Mouse (Mus musculus) limb, embryonic 11.5 days (tissue): ENCODE results near the gene Olfr1180. TPM values are rescaled to one million over a fixed set of nuclear protein-coding genes. Genes with fewer than 3 reads are reported as not detected.
"Not testable (repeated sequence)": the region's sequence is repeated elsewhere in the genome, so short reads cannot be mapped to it uniquely, and the experiment has no call there.

ENCODE experiments used
- ATAC-seq: fragments of 200-750 bp; cut with Nextera tagmentation; 2 replicates; pipeline ENCODE4 v1.8.0; 2017; ENCODE audit warnings: low read depth; ENCODE audit not compliant: insufficient number of reproducible peaks, low FRiP score, low TSS enrichment
- DNase-seq: peaks from one replicate; pipeline ENCODE4 v3.0.0-alpha.2; 2015; ENCODE audit warnings: low spot score
- H3K27ac ChIP-seq: fragments of 300-500 bp; sonication (generic); replicated peaks from 2 replicates; pipeline ENCODE4 v1.5.1; 2014; ENCODE audit warnings: low read depth, mild to moderate bottlenecking, low read length
- H3K27me3 ChIP-seq: fragments of 300-500 bp; sonication (generic); 2 replicates; pipeline ENCODE4 v1.6.1; 2014; ENCODE audit warnings: mild to moderate bottlenecking, low read length, mixed read lengths; ENCODE audit not compliant: control insufficient read depth, insufficient read depth
- H3K36me3 ChIP-seq: fragments of 300-500 bp; sonication (generic); 2 replicates; pipeline ENCODE4 v1.6.1; 2014; ENCODE audit warnings: mild to moderate bottlenecking, low read length, moderate library complexity, mixed read lengths; ENCODE audit not compliant: control insufficient read depth, insufficient read depth
- H3K4me1 ChIP-seq: fragments of 300-500 bp; sonication (generic); 2 replicates; pipeline ENCODE4 v1.6.1; 2014; ENCODE audit warnings: low read length, mixed read lengths; ENCODE audit not compliant: control insufficient read depth, insufficient read depth
- H3K4me2 ChIP-seq: fragments of 300-500 bp; sonication (generic); 2 replicates; pipeline ENCODE4 v1.6.1; 2014; ENCODE audit warnings: low read depth, mild to moderate bottlenecking, moderate library complexity; ENCODE audit not compliant: severe bottlenecking
- H3K4me3 ChIP-seq: fragments of 300-500 bp; sonication (generic); 2 replicates; pipeline ENCODE4 v1.5.1; 2014; ENCODE audit warnings: low read depth, low read length
- H3K9ac ChIP-seq: fragments of 300-500 bp; sonication (generic); 2 replicates; pipeline ENCODE4 v1.6.1; 2014; ENCODE audit warnings: mild to moderate bottlenecking, low read length
- H3K9me3 ChIP-seq: fragments of 300-500 bp; sonication (generic); 2 replicates; pipeline ENCODE4 v1.6.1; 2016; ENCODE audit warnings: low read length; ENCODE audit not compliant: control insufficient read depth
- WGBS: fragments of 180-500 bp; shearing (Covaris S2); extraction: QIAGEN DNeasy Blood & Tissue Kit; methylation state at CpG from one replicate; pipeline ENCODE4 v1.1.7; 2014; 5-methylcytosine and 5-hydroxymethylcytosine counted together
- polyA plus RNA-seq: library from polyadenylated mRNA; unstranded; fragments of >200 nt; fragmentation: Nextera tagmentation; extraction: Ambion mirVana; gene quantifications from 2 replicates; pipeline ENCODE4 v1.2.1, GENCODE M21; 2014

Gene Olfr1180
- not detected in 2 replicates for polyA plus RNA-seq

- WGBS, result 79% methylated on average over 2 of the region's 2 CpGs
- Histone ChIP-seq H3K9ac (no peak within 1 kb of the TSS), H3K4me1 (no peaks in the 10 kb centered on the region), H3K4me3 (no peak within 1 kb of the TSS), H3K36me3 (no peaks in the 10 kb centered on the region), H3K4me2 (no peak within 1 kb of the TSS), H3K9me3 (no peaks in the 10 kb centered on the region), H3K27ac (no peak within 1 kb of the TSS), H3K27me3 (no peaks in the 10 kb centered on the region)
- no peak for DNase-seq
- no peak for ATAC-seq
These were observed at the start of gene Olfr1180 for GRCm38 (mm10) chr2:88419051-88419450. TSS of gene Olfr1180 (minus strand) at chr2:88419151.

GRCm38 (mm10) chr2:88454567-88454966 is 35.6 kb upstream of the Olfr1180 start, which contains the start of gene Olfr1183:
TSS of gene Olfr1183 (plus strand) at chr2:88454867.
- not testable (repeated sequence) for H3K36me3 ChIP-seq, H3K4me3 ChIP-seq, H3K9ac ChIP-seq, ATAC-seq, DNase-seq, H3K4me1 ChIP-seq, H3K4me2 ChIP-seq, H3K27me3 ChIP-seq, H3K9me3 ChIP-seq, H3K27ac ChIP-seq
- WGBS, result 58% methylated on average over 1 of the region's 1 CpGs

- no peaks in the 10 kb centered on the region for H3K27me3 ChIP-seq
- no peak within 1 kb of the TSS for H3K4me3 ChIP-seq
- no peak for DNase-seq
- no peaks in the 10 kb centered on the region for H3K4me1 ChIP-seq
- H3K9me3 ChIP-seq, result no peaks in the 10 kb centered on the region
- no peak within 1 kb of the TSS for H3K27ac ChIP-seq
- WGBS, result 89% methylated on average over 1 of the region's 1 CpGs
- no peaks in the 10 kb centered on the region for H3K36me3 ChIP-seq
- H3K4me2 ChIP-seq, result no peak within 1 kb of the TSS
- no peak within 1 kb of the TSS for H3K9ac ChIP-seq
- ATAC-seq, result no peak
These were observed 30.1 kb upstream of the Olfr1180 start, which contains the start of gene Gm13757 for GRCm38 (mm10) chr2:88449031-88449430. TSS of gene Gm13757 (minus strand) at chr2:88449131.

- H3K4me3 ChIP-seq, result no peak within 1 kb of the TSS
- no peaks in the 10 kb centered on the region for H3K9me3 ChIP-seq
- no peak within 1 kb of the TSS for H3K27ac ChIP-seq
- H3K9ac ChIP-seq, result no peak within 1 kb of the TSS
- DNase-seq (no peak), ATAC-seq (no peak)
- no peak within 1 kb of the TSS for H3K4me2 ChIP-seq
- no peaks in the 10 kb centered on the region for H3K4me1 ChIP-seq
- no peaks in the 10 kb centered on the region for H3K36me3 ChIP-seq
- no peaks in the 10 kb centered on the region for H3K27me3 ChIP-seq
- 91% methylated on average over 1 of the region's 1 CpGs for WGBS
These were observed 7.1 kb upstream of the Olfr1180 start, which contains the start of gene Olfr1181 for GRCm38 (mm10) chr2:88426071-88426470. TSS of gene Olfr1181 (minus strand) at chr2:88426171.

GRCm38 (mm10) chr2:88406353-88406752 is 12.6 kb downstream of the Olfr1180 start, which contains the start of gene Olfr1179:
TSS of gene Olfr1179 (minus strand) at chr2:88406453.
- ATAC-seq (no peak), DNase-seq (no peak)
- Histone ChIP-seq H3K4me3 (no peak within 1 kb of the TSS), H3K27ac (no peak within 1 kb of the TSS), H3K4me2 (no peak within 1 kb of the TSS), H3K9me3 (no peaks in the 10 kb centered on the region), H3K9ac (no peak within 1 kb of the TSS), H3K4me1 (no peaks in the 10 kb centered on the region), H3K27me3 (no peaks in the 10 kb centered on the region), H3K36me3 (no peaks in the 10 kb centered on the region)
- WGBS, result 82% methylated on average over 3 of the region's 3 CpGs

GRCm38 (mm10) chr2:88386762-88387161 is 32.2 kb downstream of the Olfr1180 start, which contains the start of gene Olfr1178:
TSS of gene Olfr1178 (plus strand) at chr2:88387062.
- H3K36me3 ChIP-seq, result no peaks in the 10 kb centered on the region
- WGBS, result 87% methylated on average over 1 of the region's 1 CpGs

More at GRCm38 (mm10) chr2:88386762-88387161, 32.2 kb downstream of the Olfr1180 start, which contains the start of gene Olfr1178:
- H3K4me2 ChIP-seq, result no peak within 1 kb of the TSS
- H3K27me3 ChIP-seq, result no peaks in the 10 kb centered on the region
- no peak within 1 kb of the TSS for H3K9ac ChIP-seq
- no peak for DNase-seq
- ATAC-seq, result no peak
- H3K9me3 ChIP-seq, result no peaks in the 10 kb centered on the region
- no peak within 1 kb of the TSS for H3K4me3 ChIP-seq
- no peaks in the 10 kb centered on the region for H3K4me1 ChIP-seq
- no peak within 1 kb of the TSS for H3K27ac ChIP-seq

Other genes with a start within 250 kb of the Olfr1180 start
- not detected in 2 replicates for gene Olfr1168, start 237.3 kb downstream of the Olfr1180 start, polyA plus RNA-seq
- gene Olfr1170, start 190.8 kb downstream of the Olfr1180 start, polyA plus RNA-seq, result not detected in 2 replicates
- gene Olfr1173, start 139.3 kb downstream of the Olfr1180 start, polyA plus RNA-seq, result not detected in 2 replicates
- not detected in 2 replicates for gene Olfr1174-ps, start 104.0 kb downstream of the Olfr1180 start, polyA plus RNA-seq
- gene Olfr1175-ps, start 91.9 kb downstream of the Olfr1180 start, polyA plus RNA-seq, result not detected in 2 replicates
- not detected in 2 replicates for gene Olfr1176, start 82.4 kb downstream of the Olfr1180 start, polyA plus RNA-seq
- gene Olfr1177-ps, start 72.7 kb downstream of the Olfr1180 start, polyA plus RNA-seq, result not detected in 2 replicates
- gene Olfr1178, start 32.1 kb downstream of the Olfr1180 start, polyA plus RNA-seq, result not detected in 2 replicates
- gene Olfr1179, start 12.7 kb downstream of the Olfr1180 start, polyA plus RNA-seq, result not detected in 2 replicates
- not detected in 2 replicates for gene Olfr1181, start 7.0 kb upstream of the Olfr1180 start, polyA plus RNA-seq
- not detected in 2 replicates for gene Gm13757, start 30.0 kb upstream of the Olfr1180 start, polyA plus RNA-seq
- gene Olfr1183, start 35.7 kb upstream of the Olfr1180 start, polyA plus RNA-seq, result not detected in 2 replicates
- not detected in 2 replicates for gene Olfr1184, start 64.4 kb upstream of the Olfr1180 start, polyA plus RNA-seq
- gene Olfr1185-ps1, start 74.2 kb upstream of the Olfr1180 start, polyA plus RNA-seq, result not detected in 2 replicates
- not detected in 2 replicates for gene Olfr1186, start 99.4 kb upstream of the Olfr1180 start, polyA plus RNA-seq
- not detected in 2 replicates for gene Olfr1188, start 137.8 kb upstream of the Olfr1180 start, polyA plus RNA-seq
- gene Olfr1189, start 167.3 kb upstream of the Olfr1180 start, polyA plus RNA-seq, result not detected in 2 replicates
- not detected in 2 replicates for gene Olfr1191-ps1, start 221.4 kb upstream of the Olfr1180 start, polyA plus RNA-seq
- gene Olfr1192-ps1, start 229.4 kb upstream of the Olfr1180 start, polyA plus RNA-seq, result not detected in 2 replicates